Mouse (Mus musculus): Measurements from ENCODE around the gene Itpk1.

The Itpk1 gene

DNA sequence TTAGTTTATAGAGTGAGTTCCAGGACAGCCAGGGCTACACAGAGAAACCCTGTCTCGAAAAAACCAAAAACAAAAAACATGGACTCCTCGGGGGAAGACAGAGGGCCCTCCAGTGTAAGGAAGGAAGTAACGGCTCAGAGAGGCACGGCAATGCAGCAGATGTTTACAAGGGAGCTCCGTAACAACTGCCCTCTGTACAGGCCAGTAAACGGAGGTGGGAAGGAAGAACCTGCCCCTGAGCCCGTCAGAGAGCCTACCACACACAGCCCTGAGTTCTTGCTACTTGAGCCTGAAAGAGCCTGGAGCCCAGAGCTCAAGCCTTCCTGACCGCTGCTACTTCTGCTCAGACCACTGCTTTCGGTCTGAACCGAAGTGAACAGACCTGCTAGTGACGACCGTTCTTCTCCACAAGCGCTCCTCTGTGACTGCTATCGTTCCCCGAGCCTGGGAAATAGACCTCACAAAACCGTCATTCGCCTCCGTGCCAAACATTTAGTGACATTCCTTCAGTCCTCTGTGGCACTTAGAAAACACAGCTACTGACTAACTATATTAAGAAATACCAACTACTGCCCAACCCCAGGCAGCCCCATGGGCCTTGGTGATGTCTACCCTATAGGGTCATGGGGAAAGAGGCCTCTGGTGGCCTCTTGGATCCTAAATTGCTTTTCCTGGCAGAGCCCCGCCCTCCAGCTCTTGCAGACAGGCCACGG, 8.6 kb upstream of the Itpk1 start:
- no peak for DNase-seq

DNA sequence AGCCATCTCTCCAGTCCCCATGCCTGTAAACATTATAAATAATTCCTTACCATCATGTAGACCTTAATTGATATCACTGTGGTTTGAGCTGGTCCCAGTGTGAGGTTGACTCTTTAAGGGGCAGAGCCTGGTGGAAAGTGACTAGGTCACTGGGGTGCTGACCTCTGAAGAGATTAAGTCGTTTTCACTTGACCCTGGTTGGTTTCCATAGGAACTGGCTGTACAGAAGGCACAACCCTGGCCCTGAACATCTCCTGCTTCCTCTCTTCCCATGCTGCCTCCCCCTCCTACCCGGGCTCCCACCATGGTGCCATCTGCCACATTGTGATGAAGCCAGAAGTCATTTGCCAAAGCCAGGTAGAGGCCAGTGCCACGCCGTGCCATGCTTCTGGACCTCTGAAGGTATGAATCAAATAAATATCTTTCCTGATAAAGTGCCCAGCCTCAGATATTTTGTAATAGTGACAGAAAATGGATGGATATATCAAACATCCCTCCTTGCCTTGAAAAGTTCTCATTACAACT, 6.2 kb upstream of the Itpk1 start:
- DNase-seq, result no peak

GRCm38 (mm10) chr12:102709896-102710295, 5.2 kb upstream of the Itpk1 start:
- DNase-seq, result no peak

DNA sequence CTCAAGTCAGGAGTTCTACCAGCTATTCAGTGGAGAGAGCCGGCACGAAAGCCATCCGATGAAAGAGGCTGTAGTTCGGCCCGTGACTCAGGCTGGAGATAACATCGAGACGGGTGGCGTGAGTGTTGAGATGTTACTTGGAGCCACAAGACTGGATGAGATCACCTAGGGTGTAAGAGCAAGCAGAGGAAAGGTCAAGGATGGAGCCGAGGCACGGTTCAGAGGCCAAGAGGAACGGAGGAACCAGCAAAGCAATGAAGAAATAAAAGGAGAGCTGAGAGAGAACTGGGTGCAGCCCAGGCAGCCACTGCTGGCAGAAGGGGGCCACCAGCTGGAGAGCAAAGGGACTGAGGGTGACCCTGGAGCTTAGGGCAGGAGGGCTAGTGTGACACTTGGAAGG, 3.5 kb upstream of the Itpk1 start:
- DNase-seq, result peak in 1 of 2 experiments; percentile 48

GRCm38 (mm10) chr12:102706833-102707463, 2.2 kb upstream of the Itpk1 start:
- no peak for DNase-seq

DNA sequence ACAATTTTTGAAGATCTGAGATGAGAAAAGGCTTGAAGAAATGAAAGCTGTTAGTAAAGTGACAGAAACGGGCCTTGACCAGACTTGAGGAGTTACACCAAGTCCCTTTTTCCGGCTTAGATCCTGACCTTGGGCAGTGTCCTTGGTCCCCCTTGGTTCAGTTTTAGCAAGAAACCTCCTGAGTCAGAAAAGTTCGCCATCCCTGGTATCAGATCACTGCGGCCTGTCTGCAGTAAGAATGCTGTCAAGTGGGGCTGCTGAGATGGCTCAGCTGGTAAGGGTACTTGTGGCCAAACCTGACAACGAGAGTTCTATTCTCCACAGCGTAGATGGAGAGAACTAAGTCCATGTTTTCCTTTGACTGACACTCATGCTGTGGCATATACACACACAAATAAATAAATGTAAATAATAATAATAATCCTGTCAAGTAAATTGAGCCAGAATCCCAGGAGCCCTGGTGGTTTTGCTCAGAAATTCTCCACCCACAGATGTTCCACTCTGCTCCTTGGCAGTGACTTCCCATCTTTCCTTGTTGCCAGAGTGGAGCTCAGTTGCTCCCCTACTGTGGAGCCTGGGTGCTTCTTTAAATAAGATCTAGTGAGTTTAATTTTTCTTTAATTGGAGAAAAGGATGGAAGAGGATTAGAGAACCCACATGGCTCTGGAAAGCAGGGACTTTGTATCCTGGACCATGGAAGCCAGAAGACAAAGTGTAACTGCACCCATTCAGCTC, 1.3 kb upstream of the Itpk1 start:
- no peak for DNase-seq

GRCm38 (mm10) chr12:102705216-102705871, 614 bp upstream of the Itpk1 start:
- DNase-seq, result peak; percentile 85 to 93

GRCm38 (mm10) chr12:102703921-102704408, 765 bp downstream of the Itpk1 start:
- no peak for DNase-seq

GRCm38 (mm10) chr12:102703441-102703840, 1.3 kb downstream of the Itpk1 start:
- DNase-seq, result no peak

DNA sequence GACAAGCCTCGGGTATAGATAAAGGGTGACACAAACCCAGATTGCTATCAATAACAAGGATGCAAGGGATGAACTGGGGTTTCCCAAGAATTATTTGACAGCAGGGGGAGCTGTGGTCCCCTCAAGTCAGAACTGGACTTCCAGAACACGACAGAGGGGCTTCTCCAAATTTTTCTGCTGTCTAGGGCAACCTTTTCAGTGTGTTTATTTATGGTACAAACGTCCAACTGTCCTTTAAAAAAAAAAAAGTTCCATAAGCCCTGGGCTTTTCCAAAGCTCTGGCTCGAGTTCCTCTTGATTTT, 1.7 kb downstream of the Itpk1 start:
- peak in 1 of 2 experiments; percentile 63 for DNase-seq

DNA sequence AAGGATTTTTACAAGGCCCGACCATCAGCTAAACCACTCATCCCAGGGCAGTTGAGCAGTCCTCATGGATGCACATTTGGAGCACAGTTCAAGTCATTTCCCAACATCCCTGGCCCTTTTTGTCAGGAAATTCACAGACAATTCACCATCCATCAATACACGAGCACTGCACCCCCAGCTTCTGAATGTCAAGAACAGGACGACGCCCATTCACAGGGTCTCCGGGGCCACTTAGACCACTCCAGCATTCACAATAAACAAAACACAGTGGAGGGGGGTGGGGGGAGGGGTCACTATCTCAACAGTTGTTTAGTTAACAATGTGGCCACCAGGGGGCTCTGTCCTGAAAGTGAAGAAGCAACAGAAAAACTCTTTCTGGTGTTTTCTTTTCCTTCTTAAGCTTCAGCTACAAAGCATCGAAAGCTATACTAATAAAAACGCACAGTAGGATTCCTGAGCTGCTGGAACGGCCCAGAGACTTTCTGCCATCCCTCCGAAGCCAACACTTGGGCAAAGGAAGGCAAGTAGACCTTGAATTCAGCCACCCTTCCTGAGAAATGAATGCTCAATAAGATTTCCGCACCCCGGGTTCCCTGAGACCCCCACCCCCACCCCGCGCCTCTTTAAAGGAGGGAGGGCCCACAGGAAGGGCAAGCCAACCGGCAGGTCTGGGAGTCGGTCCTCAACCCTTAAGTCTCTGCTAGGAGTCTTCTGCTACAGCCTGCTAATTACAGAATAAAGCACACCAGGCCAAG, 2.2 kb downstream of the Itpk1 start:
- DNase-seq, result peak; percentile 87 to 95

- no peak for DNase-seq
These were observed 3.0 kb downstream of the Itpk1 start for GRCm38 (mm10) chr12:102701691-102702207.

DNA sequence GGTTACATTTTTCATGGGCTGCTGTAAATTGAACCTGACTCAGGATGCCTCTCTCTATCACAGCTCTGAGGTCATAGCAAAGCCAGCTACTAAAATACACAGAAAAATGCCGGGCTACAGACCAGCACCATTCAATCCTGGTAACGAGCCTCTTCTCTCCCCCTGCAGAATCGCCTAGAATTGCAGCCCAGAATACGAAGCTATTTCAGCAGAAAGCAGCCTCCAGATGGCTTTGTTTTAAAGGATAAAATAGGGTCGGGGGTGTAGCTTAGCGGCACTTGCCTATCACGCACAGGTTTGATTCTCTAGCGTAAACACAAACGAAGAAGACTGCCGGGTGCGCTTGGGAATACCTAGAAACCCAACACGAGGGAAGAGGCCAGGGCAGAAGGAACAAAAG, 4.3 kb downstream of the Itpk1 start:
- no peak for DNase-seq

- no peak for DNase-seq
These were observed 5.6 kb downstream of the Itpk1 start for GRCm38 (mm10) chr12:102699156-102699555.

- no peak for DNase-seq
These were observed 6.5 kb downstream of the Itpk1 start for GRCm38 (mm10) chr12:102698089-102698684.

- DNase-seq, result no peak
These were observed 7.3 kb downstream of the Itpk1 start for GRCm38 (mm10) chr12:102697381-102697780.

DNA sequence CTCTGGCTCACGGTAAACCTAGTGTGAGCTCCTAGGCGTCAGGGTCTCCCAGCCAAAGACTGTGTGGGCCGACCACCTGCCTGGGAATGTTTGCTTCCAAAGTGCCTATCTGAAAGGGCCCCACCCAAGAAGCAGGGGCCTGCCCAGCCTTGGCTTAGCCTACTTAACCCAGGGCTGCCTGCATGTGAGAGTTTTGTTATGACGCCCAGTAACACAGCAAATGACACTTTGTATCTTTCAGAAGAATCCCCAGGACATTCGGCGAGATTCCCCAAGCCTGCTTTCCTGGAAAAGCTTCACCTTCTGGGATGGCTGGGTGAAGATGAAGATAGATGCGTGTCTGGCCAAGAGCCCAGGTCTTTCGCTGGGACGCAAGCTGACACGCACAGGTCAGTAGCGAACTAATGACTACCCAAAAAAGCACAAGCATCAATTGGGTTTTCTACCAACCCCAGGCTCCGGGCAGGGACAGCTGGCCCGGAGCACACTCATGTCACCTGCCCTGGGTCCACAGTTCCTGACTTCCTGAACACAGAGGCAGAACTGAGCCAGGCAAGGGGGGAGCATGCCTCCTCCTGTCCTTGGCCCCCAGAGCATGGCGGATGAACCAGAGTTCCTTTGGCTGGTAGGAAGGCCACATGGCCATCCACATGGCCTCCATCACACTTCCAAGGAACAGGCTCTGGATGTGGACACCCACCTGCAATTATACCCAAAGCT, 7.9 kb downstream of the Itpk1 start:
- peak in 1 of 2 experiments; percentile 51 for DNase-seq

DNA sequence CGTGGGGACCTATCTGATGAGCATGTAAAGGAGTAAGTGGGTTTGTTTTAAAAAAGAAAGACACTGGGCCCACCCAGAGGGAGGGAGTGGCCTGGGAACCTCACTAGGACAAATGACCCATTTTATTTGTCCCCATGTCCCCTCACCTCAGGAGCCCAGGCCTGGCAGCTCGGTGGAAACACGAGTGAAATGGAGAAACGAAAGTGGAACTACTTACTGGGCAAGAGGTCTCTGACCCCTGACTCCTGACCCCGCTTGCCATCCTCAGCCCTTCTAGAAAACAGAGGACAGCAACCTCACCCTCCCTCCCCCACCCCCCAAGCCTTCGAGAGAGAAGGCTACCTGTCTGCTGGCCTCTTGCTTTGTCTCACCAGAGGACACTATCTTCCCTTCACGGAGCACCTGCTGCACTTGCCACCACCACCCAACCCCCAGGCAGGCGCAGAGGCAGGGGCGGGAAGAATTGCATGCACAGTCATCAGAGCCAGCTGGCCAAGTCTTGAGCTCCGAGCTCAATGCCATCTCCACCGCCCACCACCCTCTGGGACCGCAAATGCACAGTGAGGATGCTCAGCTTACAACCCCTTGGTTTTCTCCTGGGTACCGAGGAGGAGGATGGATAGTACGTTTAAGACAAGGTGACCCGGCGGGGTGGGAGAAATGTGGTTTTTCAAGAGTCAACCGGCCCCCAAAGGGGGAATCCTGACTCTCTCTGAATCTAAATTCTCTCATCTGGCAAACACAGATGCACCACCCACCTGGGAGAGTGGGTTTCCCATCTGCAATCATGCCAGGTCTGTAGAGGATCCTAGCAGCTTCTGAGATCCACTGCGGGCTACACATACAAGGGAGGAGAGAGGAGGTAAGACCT, 9.1 kb downstream of the Itpk1 start:
- no peak for DNase-seq

GRCm38 (mm10) chr12:102691761-102692160, 13.0 kb downstream of the Itpk1 start:
- DNase-seq, result peak in 1 of 2 experiments; percentile 45

GRCm38 (mm10) chr12:102691180-102691579, 13.6 kb downstream of the Itpk1 start:
- DNase-seq, result peak; percentile 90 to 93

Data from kidney, postnatal 36 days (tissue).